Mouse (Mus musculus): ENCODE measurements around the gene Scimp.

- no peak for TF ChIP-seq CTCF (IDR thresholded peaks at IDR 0.05; ENCODE audit: low read depth, low read length)
- TF ChIP-seq GATA1 (IDR thresholded peaks at IDR 0.05; ENCODE audit: borderline replicate concordance, low read length) = no peak
Measured at GRCm38 (mm10) chr11:70835381-70835831, 23.0 kb upstream of the Scimp start.
